Mouse (Mus musculus) lung, embryonic 16.5 days (tissue): Measurements from ENCODE around the gene Tenm4. TPM values are rescaled to one million over a fixed set of nuclear protein-coding genes. Genes with fewer than 3 reads are reported as not detected.

ENCODE experiments used
- ATAC-seq: fragments of 200-750 bp; cut with Nextera tagmentation; 2 replicates; pipeline ENCODE4 v1.8.0; 2017; ENCODE audit warnings: low read depth, mild to moderate bottlenecking, moderate library complexity
- H3K27ac ChIP-seq: fragments of 300-500 bp; sonication (generic); 2 replicates; pipeline ENCODE4 v1.5.1; 2014; ENCODE audit warnings: mild to moderate bottlenecking, control low read depth, low read length
- H3K27me3 ChIP-seq: fragments of 300-500 bp; sonication (generic); 2 replicates; pipeline ENCODE4 v1.6.1; 2014; ENCODE audit warnings: low read depth, low read length, mixed read lengths; ENCODE audit not compliant: control insufficient read depth, insufficient read depth
- H3K36me3 ChIP-seq: fragments of 300-500 bp; sonication (generic); 2 replicates; pipeline ENCODE4 v1.6.1; 2014; ENCODE audit warnings: low read length; ENCODE audit not compliant: control insufficient read depth, insufficient read depth
- H3K4me1 ChIP-seq: fragments of 300-500 bp; sonication (generic); replicated peaks from 2 replicates; pipeline ENCODE4 v1.6.1; 2014; ENCODE audit warnings: low read length, mixed read lengths; ENCODE audit not compliant: control insufficient read depth, insufficient read depth
- H3K4me2 ChIP-seq: fragments of 300-500 bp; sonication (generic); 2 replicates; pipeline ENCODE4 v1.6.1; 2014; ENCODE audit warnings: low read depth, low read length, control low read depth
- H3K4me3 ChIP-seq: fragments of 300-500 bp; sonication (generic); 2 replicates; pipeline ENCODE4 v1.5.1; 2014; ENCODE audit warnings: mild to moderate bottlenecking, low read length, control low read depth
- H3K9ac ChIP-seq: fragments of 300-500 bp; sonication (generic); 2 replicates; pipeline ENCODE4 v1.6.1; 2014; ENCODE audit warnings: low read length, control low read depth
- H3K9me3 ChIP-seq: fragments of 300-500 bp; sonication (generic); 2 replicates; pipeline ENCODE4 v1.6.1; 2016; ENCODE audit warnings: low read length; ENCODE audit not compliant: control insufficient read depth
- WGBS: fragments of 180-500 bp; shearing (Covaris S2); extraction: QIAGEN DNeasy Blood & Tissue Kit; methylation state at CpG from one replicate; pipeline ENCODE4 v1.1.7; 2014; 5-methylcytosine and 5-hydroxymethylcytosine counted together
- polyA plus RNA-seq: library from polyadenylated mRNA; unstranded; fragments of >200 nt; fragmentation: Nextera tagmentation; extraction: Ambion mirVana; gene quantifications from 2 replicates; pipeline ENCODE4 v1.2.1, GENCODE M21; 2015

Tenm4 gene
- polyA plus RNA-seq, 1 experiment from 2014 or later, result 18.5 TPM

DNA sequence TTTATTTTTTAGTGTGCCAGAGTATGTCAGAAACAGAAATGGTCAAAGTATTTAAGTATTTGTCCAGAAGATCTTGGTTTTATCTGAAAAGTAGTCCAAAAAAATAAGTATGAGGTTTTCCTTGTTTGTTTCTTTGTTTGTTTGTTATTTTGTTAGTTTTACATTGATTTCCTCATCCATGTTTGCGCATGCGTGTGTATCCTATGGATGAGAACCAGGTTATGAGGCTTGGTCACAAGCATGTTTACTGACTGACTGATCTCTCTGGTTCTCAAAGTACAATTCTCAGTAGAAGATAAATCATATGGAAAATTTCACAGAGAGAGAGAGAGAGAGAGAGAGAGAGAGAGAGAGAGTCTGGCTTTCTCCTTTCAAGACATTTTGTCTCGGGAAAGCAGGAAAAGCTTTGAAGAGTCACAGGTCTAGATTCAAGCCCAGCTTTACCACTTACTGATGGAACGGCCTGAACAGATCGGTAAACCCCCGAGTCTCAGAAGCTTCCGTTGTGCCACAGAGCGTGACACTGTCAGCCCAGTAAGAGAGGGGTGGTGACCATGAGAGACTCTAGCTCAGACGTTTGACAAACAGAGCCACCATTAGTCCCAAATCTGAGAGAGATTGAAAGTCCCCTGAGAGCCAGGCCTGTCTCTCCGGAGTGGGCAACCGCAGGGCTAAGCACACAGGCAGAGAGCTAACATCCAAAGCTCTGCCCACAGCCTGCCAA lies 487.0 kb downstream of the Tenm4 start:
- Histone ChIP-seq H3K9ac (no peak overlapping the region), H3K27ac (no peak overlapping the region), H3K4me2 (no peak overlapping the region), H3K36me3 (no peaks in the 10 kb centered on the region), H3K27me3 (no peaks in the 10 kb centered on the region), H3K9me3 (no peaks in the 10 kb centered on the region), H3K4me1 (peaks cover 30% of the 10 kb centered on the region), H3K4me3 (no peak overlapping the region)
- ATAC-seq, result no peak
- 64% methylated on average over 11 of the region's 11 CpGs for WGBS

DNA sequence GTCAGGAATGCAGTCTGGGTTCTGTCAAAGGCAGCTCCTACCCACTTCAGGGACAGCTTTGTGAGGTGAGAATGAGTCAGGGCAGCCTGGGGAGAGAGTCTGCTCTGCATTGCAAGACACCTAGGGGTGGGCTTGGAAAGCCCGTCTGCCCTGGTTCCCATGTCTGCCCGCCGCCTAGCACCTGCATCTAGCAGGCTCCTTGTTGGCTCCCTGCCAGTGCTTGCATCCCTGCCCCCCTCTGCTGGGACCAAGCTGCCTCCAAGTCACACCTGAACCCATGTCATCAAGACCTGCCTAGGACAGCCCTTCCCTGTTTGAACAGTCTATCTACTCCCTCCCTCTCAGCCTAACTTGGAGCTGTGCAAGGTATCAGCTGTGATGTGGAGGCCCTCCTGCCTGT lies 489.9 kb downstream of the Tenm4 start:
- Histone ChIP-seq H3K9me3 (no peaks in the 10 kb centered on the region), H3K27me3 (no peaks in the 10 kb centered on the region), H3K4me2 (no peak overlapping the region), H3K4me1 (peaks cover 30% of the 10 kb centered on the region), H3K9ac (no peak overlapping the region), H3K36me3 (no peaks in the 10 kb centered on the region), H3K4me3 (no peak overlapping the region), H3K27ac (no peak overlapping the region)
- WGBS, result 31% methylated on average over 3 of the region's 3 CpGs
- peak; percentile 76 for ATAC-seq

DNA sequence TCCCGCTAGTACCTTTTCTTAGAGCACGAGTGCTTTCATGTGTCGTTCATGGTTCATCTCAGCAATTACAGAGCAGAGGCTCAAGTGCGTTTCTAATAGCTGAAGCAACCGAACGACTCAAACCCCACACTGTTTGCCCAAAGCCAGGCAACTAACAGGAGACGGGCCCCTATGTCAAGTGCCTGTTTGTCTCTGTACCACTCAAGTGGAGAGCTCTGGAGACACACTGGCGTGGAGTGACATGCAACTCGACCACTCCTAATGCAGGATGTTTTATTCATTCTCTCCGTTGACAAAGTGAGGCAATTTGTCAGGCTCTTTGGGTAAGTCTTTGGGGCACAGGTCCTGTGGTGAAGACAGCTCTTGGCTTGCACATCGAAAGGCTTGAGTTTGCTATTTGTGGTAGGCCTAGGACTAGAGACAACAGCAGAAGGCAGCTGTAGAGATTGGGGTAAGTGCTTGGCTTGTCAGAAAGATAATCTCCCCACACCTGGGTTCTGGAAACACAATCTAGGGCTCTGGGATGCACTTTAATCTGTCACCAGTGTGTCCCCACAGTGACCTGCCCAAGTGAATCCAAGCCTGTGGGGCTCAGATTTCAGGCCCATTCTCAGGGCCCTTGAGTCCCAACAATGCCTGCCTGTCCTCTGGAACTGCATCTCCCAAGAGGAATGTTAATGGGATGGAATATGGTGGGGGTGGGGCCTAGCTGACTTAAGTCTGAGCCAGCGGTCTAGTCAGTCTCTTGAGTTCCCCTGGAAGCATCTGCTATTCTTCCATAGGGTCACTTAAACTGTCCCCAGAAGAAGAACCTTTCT lies 490.5 kb downstream of the Tenm4 start:
- Histone ChIP-seq H3K4me3 (no peak overlapping the region), H3K36me3 (no peaks in the 10 kb centered on the region), H3K4me1 (peaks cover 30% of the 10 kb centered on the region), H3K9me3 (no peaks in the 10 kb centered on the region), H3K27ac (no peak overlapping the region; the same call in 1 of the 2 replicates), H3K9ac (no peak overlapping the region), H3K27me3 (no peaks in the 10 kb centered on the region), H3K4me2 (no peak overlapping the region)
- peak; percentile 13; the same call in 1 of the 2 replicates for ATAC-seq
- WGBS, result 34% methylated on average over 12 of the region's 12 CpGs

- Histone ChIP-seq H3K27me3 (no peaks in the 10 kb centered on the region), H3K4me3 (no peak overlapping the region), H3K4me1 (peaks cover 29% of the 10 kb centered on the region), H3K9ac (no peak overlapping the region), H3K27ac (no peak overlapping the region), H3K4me2 (no peak overlapping the region), H3K9me3 (no peaks in the 10 kb centered on the region), H3K36me3 (no peaks in the 10 kb centered on the region)
- no peak for ATAC-seq
- 67% methylated on average over 7 of the region's 7 CpGs for WGBS
Observed at GRCm38 (mm10) chr7:96663336-96663735, 492.3 kb downstream of the Tenm4 start.

GRCm38 (mm10) chr7:96666366-96666896 lies 495.4 kb downstream of the Tenm4 start:
- peak; percentile 75 for ATAC-seq
- no peak overlapping the region for H3K4me2 ChIP-seq
- H3K9me3 ChIP-seq, result no peaks in the 10 kb centered on the region
- H3K4me1 ChIP-seq, result peaks cover 19% of the 10 kb centered on the region
- H3K36me3 ChIP-seq, result no peaks in the 10 kb centered on the region
- no peak overlapping the region for H3K4me3 ChIP-seq
- 39% methylated on average over 8 of the region's 8 CpGs for WGBS
- no peaks in the 10 kb centered on the region for H3K27me3 ChIP-seq
- H3K9ac ChIP-seq, result no peak overlapping the region
- peak overlapping the region; percentile 32; the same call in 1 of the 2 replicates for H3K27ac ChIP-seq

GRCm38 (mm10) chr7:96667688-96668087 lies 496.6 kb downstream of the Tenm4 start:
- Histone ChIP-seq H3K27ac (no peak overlapping the region), H3K9me3 (no peaks in the 10 kb centered on the region), H3K4me3 (no peak overlapping the region), H3K4me1 (peaks cover 12% of the 10 kb centered on the region), H3K36me3 (no peaks in the 10 kb centered on the region), H3K4me2 (no peak overlapping the region), H3K9ac (no peak overlapping the region), H3K27me3 (no peaks in the 10 kb centered on the region)
- 66% methylated on average over 6 of the region's 6 CpGs for WGBS
- no peak for ATAC-seq

DNA sequence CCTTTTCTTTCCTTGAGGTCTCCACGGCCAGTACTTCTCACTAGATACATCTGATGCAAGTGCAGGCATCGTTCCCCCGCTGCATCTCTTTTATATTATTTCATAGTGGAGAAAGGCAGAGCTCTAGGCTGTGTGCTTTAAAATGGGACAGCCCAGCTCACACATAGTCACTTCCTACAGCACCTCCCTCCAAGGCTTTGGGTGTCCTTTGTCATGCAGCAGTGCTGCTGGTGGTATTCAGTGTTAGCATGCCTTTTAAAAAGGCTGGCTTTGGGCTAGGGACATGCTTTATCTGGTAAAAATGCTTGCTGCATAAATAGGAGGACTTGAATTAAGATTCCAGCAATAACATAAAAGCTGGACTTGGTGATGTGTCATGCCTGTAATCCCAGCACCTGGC lies 499.0 kb downstream of the Tenm4 start:
- H3K36me3 ChIP-seq, result no peaks in the 10 kb centered on the region
- no peak overlapping the region for H3K9ac ChIP-seq
- 0 out of 2 replicates have a peak, but pooled peaks cover 9% of the 10 kb centered on the region for H3K4me1 ChIP-seq
- 93% methylated on average over 3 of the region's 3 CpGs for WGBS
- no peak overlapping the region for H3K4me3 ChIP-seq
- no peak overlapping the region for H3K4me2 ChIP-seq
- ATAC-seq, result no peak
- H3K9me3 ChIP-seq, result no peaks in the 10 kb centered on the region
- no peaks in the 10 kb centered on the region for H3K27me3 ChIP-seq
- no peak overlapping the region for H3K27ac ChIP-seq

GRCm38 (mm10) chr7:96672322-96672914 lies 501.4 kb downstream of the Tenm4 start:
- Histone ChIP-seq H3K4me2 (no peak overlapping the region), H3K36me3 (no peaks in the 10 kb centered on the region), H3K27me3 (no peaks in the 10 kb centered on the region), H3K9me3 (no peaks in the 10 kb centered on the region), H3K27ac (no peak overlapping the region), H3K4me3 (no peak overlapping the region), H3K9ac (no peak overlapping the region), H3K4me1 (peaks cover 7% of the 10 kb centered on the region; the same call in 1 of the 2 replicates)
- 28% methylated on average over 6 of the region's 6 CpGs for WGBS
- ATAC-seq, result peak; percentile 34; the same call in 1 of the 2 replicates

DNA sequence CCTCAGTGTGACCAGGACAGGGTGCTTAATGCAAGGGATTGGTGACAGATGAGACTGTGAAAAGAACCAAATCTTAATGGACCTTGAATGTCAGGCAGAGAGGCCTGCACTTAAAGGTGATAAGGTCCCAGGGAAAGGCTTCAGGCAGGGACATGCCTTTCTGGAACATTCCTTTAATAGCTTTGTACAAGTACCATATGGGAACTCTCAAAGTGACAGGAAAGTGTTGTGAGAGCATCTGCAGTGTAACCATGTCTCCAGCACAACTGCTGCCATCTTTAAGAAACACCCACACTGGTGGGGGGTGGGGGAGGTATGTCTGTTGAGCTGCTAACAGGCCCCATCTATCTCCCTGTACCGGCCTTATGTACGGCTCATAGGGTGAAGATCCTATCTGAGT lies 506.0 kb downstream of the Tenm4 start:
- H3K9ac ChIP-seq, result no peak overlapping the region
- no peak overlapping the region for H3K4me2 ChIP-seq
- no peaks in the 10 kb centered on the region for H3K9me3 ChIP-seq
- H3K4me1 ChIP-seq, result peaks cover 5% of the 10 kb centered on the region; the same call in 1 of the 2 replicates
- no peaks in the 10 kb centered on the region for H3K36me3 ChIP-seq
- H3K27ac ChIP-seq, result peak overlapping the region; percentile 0; the same call in 1 of the 2 replicates
- H3K27me3 ChIP-seq, result no peaks in the 10 kb centered on the region
- WGBS, result 35% methylated on average over 2 of the region's 2 CpGs
- peak; percentile 75 for ATAC-seq
- no peak overlapping the region for H3K4me3 ChIP-seq
